Mouse (Mus musculus): ENCODE results near the gene Radil.

The Radil gene

GRCm38 (mm10) chr5:142545014-142545795, 5.7 kb downstream of the Radil start:
- no peak for DNase-seq (ENCODE audit: extremely low spot score, low spot score)

GRCm38 (mm10) chr5:142537286-142537685, 13.6 kb downstream of the Radil start:
- no peak for DNase-seq (ENCODE audit: extremely low spot score, low spot score)

GRCm38 (mm10) chr5:142535388-142535787, 15.5 kb downstream of the Radil start:
- DNase-seq (ENCODE audit: extremely low spot score, low spot score) = no peak

GRCm38 (mm10) chr5:142529915-142530314, 21.0 kb downstream of the Radil start, which contains the start of gene Papolb:
TSS of gene Papolb (minus strand) at chr5:142530076.
- no peak for DNase-seq (ENCODE audit: extremely low spot score, low spot score)

GRCm38 (mm10) chr5:142524711-142525464, 26.0 kb downstream of the Radil start:
- no peak for DNase-seq (ENCODE audit: extremely low spot score, low spot score)

- DNase-seq (ENCODE audit: extremely low spot score, low spot score) = no peak
These were observed 29.6 kb downstream of the Radil start for GRCm38 (mm10) chr5:142521195-142521866.

- DNase-seq (ENCODE audit: extremely low spot score, low spot score) = no peak
These were observed 30.5 kb downstream of the Radil start for GRCm38 (mm10) chr5:142520360-142520759.

- DNase-seq (ENCODE audit: extremely low spot score, low spot score) = no peak
These were observed 31.9 kb downstream of the Radil start for GRCm38 (mm10) chr5:142518973-142519372.

GRCm38 (mm10) chr5:142512112-142512511, 38.8 kb downstream of the Radil start:
- no peak for DNase-seq (ENCODE audit: extremely low spot score, low spot score)

- DNase-seq (ENCODE audit: extremely low spot score, low spot score) = no peak
These were observed 40.9 kb downstream of the Radil start for GRCm38 (mm10) chr5:142510061-142510414.

- no peak for DNase-seq (ENCODE audit: extremely low spot score, low spot score)
These were observed 41.5 kb downstream of the Radil start for GRCm38 (mm10) chr5:142509141-142510060.

- no peak for DNase-seq (ENCODE audit: extremely low spot score, low spot score)
These were observed 45.0 kb downstream of the Radil start for GRCm38 (mm10) chr5:142505695-142506423.

- DNase-seq (ENCODE audit: extremely low spot score, low spot score) = no peak
These were observed 46.7 kb downstream of the Radil start for GRCm38 (mm10) chr5:142504175-142504574.

GRCm38 (mm10) chr5:142502414-142502813, 48.5 kb downstream of the Radil start:
- peak; percentile 79 for DNase-seq (ENCODE audit: extremely low spot score, low spot score)

GRCm38 (mm10) chr5:142500918-142501317, 50.0 kb downstream of the Radil start:
- DNase-seq (ENCODE audit: extremely low spot score, low spot score) = no peak

- DNase-seq (ENCODE audit: extremely low spot score, low spot score) = peak; percentile 43
These were observed 51.9 kb downstream of the Radil start for GRCm38 (mm10) chr5:142498964-142499363.

GRCm38 (mm10) chr5:142495321-142496096, 55.4 kb downstream of the Radil start:
- no peak for DNase-seq (ENCODE audit: extremely low spot score, low spot score)

- DNase-seq (ENCODE audit: extremely low spot score, low spot score) = no peak
These were observed 57.6 kb downstream of the Radil start for GRCm38 (mm10) chr5:142493307-142493706.

GRCm38 (mm10) chr5:142489955-142490707, 60.8 kb downstream of the Radil start:
- no peak for DNase-seq (ENCODE audit: extremely low spot score, low spot score)
